Mouse (Mus musculus) erythroblast, embryonic 14.5 days (primary cell): ENCODE data around the gene Ccdc3.

Experiments used
- GATA1 ChIP-seq: IDR thresholded peaks from 2 replicates; pipeline ENCODE4 v1.6.1; 2012; ENCODE audit warnings: low read length, inconsistent platforms, mixed read lengths
- TAL1 ChIP-seq: IDR thresholded peaks from 3 replicates; pipeline ENCODE4 v1.6.1; 2012; ENCODE audit warnings: low read length, inconsistent platforms, mixed read lengths

DNA sequence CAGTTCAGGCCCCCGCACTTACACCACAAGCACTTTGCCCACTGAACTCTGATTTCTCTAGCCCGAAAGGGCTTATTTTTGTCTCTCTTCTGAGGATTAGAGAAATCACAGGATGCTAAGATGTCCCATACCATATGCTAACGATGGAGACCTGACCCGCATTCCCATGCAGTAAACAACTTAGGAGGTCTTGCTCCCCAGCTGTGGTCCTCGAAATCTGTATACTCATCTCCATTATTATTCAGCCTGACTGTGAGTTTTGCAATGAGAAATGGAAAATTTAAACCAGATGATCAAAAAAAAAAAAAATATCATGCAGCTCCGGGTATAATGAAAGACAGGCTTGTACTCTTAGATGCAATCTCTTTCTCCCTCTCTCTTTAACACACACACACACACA is 38.4 kb upstream of the Ccdc3 start:
- no peak for TF ChIP-seq GATA1
- no peak for TF ChIP-seq TAL1
